Mouse (Mus musculus): ENCODE measurements at regions not wholly inside any gene's neighbourhood (a gene's known extent, or its start where the extent isn't known, plus 50 kb on each side); places are given as distances from the start of the nearest gene placed in this dataset.

DNA sequence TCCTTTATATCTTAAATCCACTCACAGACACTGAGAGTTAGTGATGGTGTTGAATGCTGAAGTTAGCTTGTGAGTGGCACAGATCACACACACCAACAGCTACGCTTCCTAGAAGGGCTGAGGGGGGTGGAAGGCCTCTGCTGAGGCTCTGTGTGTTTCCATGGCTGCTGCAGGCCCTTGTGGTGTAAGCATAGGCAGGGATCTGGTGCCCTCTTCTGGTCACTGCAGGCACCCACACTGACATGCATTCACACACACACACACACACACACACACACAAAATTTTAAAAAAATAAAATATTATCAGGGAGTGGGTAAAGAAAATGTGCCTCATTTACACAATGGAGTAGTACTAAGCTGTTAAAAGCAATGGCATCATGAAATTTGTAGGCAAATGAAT lies 105.5 kb upstream of the 1700021F07Rik start:
- peak in 1 of 2 experiments; percentile 55 for DNase-seq (ENCODE audit: low spot score in 2 of 2)

DNA sequence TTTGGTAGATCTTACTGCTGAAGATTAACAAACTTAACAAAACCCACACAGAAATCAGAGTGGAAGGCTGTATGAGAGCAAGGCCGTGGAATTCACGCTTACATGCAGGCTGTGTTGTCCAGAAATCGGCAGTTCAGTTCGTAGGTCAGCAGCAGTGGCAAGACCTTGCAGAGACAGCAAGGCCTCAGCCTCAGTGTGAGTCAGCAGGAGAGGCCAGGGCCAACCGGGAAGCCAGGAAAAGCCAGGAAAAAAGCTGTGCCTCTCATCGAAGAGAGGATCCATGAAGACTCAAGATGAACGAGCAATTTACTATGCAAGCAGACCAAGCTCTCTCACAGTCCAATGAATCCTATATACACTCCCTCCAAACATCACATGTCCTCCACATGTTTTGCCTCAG lies 103.4 kb upstream of the 1700021F07Rik start:
- DNase-seq (ENCODE audit: low spot score in 2 of 2): no peak

DNA sequence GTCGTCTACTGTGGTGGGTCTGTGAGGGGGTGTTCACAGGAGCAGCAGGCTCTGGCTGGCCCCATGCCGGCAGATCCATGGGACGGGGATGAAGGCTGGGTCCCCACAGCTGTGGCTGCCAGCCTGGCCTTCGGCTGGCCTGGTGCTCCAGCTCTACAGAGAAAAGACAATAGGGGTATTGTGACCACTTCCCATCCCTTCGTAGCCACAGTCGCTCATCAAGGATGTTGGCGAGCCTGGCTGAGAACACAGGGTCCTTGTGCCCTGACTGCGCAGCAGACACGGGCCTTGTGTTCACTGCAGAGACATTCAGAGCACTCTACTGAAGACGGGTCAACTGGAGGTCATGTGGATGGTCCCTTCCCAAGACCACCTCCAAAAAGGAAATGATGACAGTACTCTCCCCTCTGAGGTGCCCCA lies 102.4 kb upstream of the 1700021F07Rik start:
- peak; percentile 74 to 79 for DNase-seq (ENCODE audit: low spot score in 2 of 2)

DNA sequence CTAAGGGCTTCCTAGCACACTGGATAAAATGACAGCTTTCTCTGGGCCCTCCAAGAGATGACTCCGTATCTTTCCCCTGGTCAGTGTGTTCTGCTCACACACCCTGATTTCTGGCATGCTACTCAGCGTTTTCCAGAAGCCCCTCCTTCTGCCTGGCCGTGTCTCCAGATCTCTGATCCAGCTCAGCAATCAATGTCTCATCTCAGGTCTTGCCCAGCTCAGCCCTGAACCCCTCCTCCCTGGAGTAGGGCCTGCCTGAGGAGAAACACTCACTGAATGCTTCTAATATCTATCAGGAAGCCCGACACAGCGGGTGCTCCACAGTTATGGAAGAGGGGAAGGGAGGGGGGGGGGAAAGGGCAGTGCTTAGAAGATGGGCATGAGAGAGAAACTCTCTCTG lies 101.9 kb upstream of the 1700021F07Rik start:
- no peak for DNase-seq (ENCODE audit: low spot score in 2 of 2)

DNA sequence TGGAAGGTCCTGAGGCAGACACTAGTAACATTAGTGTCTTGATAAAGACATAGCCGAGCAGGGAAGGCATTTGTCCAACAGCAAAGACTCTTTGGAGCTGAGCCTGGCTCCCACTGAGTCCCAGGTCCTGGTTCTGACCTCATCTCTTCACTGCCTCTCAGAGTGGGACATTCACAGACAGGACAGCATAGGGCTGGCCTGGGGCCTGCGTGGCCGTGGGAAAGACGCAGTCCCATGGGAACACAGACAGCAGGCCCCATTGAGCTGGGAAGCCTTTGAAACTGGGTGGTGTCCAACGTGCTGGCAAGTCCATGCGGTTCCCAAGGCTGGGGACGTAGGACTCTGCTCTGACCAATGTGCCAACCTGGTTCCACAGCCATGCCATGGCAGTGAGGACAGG lies 97.5 kb upstream of the 1700021F07Rik start:
- peak; percentile 58 to 59 for DNase-seq (ENCODE audit: low spot score in 2 of 2)

DNA sequence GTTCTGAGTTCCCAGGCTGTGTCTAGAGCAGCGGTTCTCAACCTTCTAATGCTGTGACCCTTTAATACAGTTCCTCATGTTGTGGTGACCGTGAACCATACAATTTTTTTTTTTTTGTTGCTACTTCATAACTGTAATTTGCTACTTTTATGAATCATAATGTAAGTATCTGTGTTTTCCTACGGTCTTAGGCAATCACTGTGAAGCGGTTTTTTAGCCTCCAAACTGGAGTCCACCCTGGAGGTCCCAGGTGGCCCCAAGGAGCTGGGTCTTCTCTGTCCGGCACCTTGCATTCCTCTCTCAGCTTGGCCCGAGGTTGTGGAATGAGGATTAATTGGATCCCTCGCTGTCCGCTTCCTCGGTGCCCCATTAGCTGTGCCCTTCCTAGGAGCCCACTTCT lies 96.6 kb upstream of the 1700021F07Rik start:
- DNase-seq (ENCODE audit: low spot score in 2 of 2): no peak

DNA sequence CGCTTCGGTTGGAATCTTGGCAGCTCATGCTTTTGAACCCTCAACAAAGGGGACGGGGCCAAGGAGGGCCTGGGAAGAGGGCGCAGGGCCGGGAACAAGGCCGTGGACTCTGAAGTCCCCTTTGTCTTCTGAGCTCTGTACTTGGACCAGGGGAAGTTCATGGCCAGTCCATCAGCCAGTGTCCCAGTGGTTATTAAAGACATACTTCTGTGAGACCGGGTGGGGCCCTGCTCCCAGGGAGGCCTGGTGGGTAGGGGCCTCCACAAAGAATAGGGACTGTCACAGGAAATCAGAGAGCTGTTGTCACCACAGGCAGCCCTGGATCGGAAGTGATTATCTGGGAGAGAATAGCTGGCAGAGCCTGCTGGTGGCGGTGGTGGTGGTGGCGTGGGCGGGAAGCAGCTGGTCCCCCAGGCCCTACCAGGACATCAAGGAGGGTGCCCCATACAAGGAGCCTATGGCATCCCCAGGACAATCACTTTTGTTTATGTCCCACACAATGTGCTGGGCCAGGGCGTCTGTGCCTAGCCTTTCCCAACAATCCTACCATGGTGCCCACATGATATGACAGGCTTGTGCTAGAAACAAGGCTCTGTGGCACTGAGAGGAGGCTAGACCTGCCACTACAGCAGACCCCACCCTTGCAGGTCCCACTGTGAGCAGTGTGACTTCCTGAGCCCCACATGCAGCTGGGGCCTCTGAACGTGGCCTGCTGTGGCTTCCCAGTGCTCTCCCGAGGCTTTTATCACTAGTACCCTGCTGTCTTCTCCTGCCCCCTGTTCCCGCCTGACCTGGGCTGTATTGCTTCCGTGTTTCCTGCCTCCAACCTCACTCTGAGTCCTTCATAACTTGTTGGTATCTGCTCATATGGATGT lies 96.0 kb upstream of the 1700021F07Rik start:
- DNase-seq (ENCODE audit: low spot score in 2 of 2): peak; percentile 50 to 65

DNA sequence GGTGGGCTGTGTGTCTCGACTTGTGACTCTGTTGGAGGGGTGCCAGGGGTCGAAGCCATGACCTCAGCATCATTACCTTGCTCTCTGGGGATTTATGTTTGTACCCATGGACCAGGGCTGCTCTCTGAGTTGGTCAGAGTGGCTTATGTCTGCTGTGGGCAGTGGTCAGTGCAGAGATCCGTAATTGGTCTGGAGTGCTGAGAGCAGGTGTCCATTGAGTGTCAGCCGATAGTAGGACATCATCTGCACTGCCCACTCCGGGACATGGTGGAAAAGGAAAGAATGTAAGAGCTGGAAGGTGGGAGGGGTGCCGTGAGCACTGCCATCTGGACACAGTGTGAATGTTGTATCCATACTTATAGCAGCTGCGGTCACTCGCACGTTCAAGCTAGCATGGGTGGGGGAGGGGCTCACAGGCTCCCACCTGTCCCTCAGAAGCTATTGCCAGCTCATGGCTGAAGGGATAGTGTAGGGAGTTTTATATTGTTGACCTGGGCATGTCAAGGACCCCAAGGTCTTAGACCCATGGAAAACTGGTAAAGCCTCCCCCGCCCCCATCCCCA lies 94.4 kb upstream of the 1700021F07Rik start:
- peak; percentile 35 to 48 for DNase-seq (ENCODE audit: low spot score in 2 of 2)

DNA sequence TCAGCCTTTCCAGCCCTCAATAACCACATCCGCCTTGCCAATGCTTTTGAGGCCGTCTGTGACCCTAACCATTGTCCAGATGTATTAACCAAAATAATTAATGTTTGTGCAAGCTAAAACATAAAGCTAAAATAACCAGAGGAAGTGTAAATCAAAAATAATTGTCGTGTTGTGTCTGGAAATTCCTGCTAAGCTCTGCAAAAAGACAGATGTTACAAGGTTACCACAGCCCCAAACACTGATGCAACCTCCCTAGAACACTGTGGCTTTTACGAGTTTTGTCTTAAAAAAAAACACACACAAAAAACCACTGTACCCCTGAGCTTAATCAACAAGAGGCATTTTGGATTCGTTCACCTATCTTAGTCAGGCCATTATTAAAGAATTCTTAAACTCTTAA lies 90.5 kb upstream of the 1700021F07Rik start:
- DNase-seq (ENCODE audit: low spot score in 2 of 2): no peak

DNA sequence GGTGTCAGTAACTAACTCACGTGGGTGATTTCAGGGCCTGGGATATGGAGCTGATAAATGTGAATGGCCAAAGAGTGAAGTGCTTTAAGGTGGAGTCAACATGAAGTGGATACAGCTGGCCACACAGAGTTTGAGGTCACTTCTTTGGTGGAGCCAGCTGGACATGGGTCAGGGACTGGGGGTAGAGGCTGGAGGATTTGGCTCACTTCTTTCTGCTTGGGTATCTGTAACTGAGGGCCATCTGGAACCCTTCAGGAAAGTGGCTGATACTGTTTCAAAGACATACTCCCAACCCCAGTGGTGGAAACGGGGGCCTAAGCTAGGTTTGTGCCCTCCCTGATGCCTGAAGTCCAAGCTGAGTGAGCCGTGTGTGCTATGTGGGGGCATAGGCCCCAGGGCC lies 90.1 kb upstream of the 1700021F07Rik start:
- no peak for DNase-seq (ENCODE audit: low spot score in 2 of 2)

DNA sequence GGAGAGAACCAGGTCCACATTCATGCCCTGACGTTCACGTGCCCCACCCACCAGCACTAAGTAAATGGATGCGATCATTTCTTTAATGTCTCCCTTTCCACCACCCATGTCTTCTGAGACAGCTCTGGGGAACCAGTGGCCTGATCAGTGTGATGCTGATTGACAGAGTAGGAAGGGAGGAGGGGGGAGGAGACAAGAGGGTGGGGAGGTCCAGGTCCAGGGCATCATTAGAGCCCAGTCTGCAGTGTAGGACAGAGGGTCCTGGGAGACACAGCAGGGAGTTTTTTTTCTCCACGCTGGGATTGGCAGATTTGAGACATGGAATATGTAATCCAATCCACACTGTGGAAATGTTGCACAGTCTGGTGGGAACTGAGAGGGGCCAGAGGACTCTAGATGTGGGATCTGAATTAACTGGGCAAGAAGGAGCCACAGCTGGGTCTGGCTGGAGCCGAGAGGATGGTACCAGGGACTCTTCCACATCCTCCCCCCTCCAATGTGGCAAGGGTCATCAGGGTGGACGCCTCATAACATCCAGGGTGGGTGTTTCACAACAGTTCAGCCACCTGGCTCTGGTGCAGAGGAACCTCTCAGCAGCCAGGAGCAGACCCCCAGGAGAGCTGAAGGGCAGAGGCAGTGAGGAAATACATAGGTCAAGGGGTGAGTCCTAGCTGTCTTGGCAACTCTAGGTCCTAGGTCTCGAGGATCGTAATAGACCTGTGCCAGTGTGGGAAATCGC lies 89.3 kb upstream of the 1700021F07Rik start:
- no peak for DNase-seq (ENCODE audit: low spot score in 2 of 2)

DNA sequence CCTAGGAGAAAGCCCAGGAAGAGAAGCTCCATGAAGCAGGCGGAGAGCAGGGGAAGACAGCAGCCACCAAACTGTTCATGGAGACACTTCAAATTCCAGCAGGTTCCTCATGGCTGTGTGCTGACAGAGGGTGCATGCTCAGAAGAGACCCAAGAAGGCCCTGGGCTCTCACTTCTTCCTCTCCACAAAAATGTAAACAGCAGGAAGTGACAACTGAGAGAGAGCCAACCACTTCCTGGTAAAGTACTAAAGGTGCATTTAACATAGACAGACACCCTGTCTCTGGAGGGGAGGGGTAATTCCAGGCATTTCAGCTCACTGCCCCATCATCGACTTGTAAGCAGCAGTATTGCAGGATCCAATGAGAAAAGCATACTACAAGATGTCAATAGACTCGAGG lies 85.8 kb upstream of the 1700021F07Rik start:
- DNase-seq (ENCODE audit: low spot score in 2 of 2): no peak

DNA sequence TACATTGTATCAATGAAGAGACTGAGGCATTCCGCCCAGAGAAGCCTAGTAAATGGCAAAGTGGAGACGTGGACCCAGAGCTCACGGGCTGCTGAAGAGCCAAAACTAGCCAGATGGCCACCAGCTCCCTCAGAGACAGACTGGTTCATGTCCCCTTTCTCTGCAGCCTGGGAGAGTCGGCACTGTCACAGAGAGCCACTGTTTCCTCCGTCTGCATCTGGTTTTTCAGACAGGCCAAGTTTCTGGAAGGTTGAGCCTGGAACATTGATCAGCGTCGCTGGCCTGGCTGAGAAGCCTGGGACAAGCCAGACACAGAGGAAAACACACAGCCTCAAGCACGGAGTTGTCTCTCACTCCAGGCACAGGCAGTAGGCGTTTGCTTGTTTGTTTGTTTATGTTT lies 83.4 kb upstream of the 1700021F07Rik start:
- DNase-seq (ENCODE audit: low spot score in 2 of 2): peak; percentile 59

DNA sequence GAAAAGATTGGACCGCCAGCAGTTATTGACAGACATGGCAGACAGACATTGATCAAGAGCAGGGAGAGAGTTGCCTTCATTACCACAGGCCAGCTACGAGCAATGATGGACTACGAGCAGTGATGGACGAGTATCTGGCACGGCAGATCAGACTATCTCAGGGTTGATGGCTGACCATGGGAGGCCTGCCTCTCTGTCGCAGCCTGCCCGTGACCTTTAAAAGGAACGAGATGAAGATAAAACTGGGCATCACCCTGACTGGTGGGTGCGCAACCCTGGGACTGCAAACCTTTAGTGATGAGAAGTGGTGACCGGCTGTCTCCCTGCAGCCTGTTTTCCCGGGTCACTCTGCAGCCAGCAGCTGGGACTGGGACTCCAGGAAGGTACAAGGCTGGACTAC lies 80.3 kb upstream of the 1700021F07Rik start:
- no peak for DNase-seq (ENCODE audit: low spot score in 2 of 2)

DNA sequence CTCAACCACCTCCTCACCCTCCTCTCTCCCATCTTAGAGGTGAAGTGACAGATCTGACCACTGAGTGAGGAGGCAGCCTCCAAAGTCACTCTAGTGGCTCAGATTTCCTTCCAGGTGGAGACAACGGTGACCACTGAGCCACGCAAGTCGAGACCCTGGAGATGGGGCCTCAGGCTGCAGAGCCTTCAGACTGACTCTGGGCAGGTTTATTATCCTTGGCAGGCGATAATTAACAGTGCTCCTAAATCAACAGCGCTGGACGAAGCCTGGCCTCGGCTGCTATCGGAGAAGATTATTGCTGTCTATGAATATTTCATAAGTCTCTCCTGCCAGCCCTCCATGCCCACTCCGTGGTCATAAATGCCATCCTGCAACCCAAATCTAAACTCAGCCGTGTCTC lies 79.1 kb upstream of the 1700021F07Rik start:
- no peak for DNase-seq (ENCODE audit: low spot score in 2 of 2)

DNA sequence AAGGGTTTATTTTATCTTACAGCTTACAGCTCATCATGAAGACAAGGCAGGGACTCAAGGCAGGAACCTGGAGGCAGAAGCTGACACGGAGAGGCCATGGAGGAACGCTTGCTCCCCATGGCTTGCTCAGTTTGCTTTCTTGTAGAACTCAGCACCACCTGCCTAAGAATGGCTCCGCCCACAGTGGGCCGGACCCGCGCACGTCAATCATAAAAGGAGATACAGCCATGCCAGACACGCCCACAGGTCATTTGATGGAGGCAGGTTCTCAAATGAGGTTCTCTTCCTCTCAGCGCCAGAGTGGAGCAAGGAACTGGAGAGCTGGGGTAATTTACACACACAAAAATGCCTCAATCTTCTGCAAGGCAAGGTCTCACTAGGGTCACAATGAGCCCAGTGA lies 78.0 kb upstream of the 1700021F07Rik start:
- no peak for DNase-seq (ENCODE audit: low spot score in 2 of 2)

DNA sequence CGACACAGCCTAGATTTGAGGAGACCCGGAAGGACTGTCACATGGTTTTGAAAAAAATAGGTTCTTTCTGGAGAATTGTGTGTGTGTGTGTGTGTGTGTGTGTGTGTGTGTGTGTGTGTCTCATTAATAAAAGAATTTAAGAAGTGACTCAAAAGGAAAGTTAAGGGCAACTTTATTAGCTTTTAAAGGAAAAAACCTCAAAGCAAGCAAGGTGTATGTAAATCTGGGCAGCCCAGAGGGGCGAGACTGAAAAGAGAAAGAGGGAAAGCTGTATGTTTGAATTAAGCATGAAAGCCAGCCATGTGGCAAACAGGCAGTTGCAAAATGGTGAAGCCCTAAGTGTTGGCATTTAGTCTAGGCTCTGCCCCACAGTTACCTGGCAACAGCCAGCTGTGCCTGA lies 77.3 kb upstream of the 1700021F07Rik start:
- no peak for DNase-seq (ENCODE audit: low spot score in 2 of 2)

DNA sequence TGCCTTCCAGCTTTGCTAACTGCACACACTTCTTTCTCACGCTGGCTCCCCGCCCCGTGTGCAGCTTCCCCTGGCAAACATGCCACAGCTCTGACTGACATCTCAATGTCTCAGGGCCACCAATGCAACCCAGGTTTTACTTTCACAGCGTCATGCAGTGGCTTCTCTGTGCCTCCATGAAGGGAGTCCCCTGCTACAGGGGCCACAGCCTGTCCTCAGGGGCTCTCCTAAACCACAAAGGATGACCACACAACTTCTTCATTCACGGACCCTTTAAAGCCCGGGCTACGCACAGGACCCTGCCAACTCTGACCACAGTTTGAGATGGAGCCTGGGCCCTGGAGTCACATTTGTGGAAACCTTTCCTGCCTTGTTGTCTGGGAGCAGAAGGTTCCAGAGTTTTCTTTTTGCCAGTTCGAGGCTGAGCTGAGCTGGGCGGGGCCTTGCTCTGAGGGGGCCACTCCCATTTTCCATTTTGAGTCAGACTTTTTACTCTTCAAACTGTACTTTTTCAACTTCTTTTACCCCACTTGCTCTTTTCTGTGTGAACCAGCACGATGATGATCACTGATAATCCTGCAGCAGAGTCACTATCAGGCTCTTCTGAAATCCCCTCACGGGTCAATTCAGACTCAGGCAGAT lies 73.7 kb upstream of the 1700021F07Rik start:
- no peak for DNase-seq (ENCODE audit: low spot score in 2 of 2)

DNA sequence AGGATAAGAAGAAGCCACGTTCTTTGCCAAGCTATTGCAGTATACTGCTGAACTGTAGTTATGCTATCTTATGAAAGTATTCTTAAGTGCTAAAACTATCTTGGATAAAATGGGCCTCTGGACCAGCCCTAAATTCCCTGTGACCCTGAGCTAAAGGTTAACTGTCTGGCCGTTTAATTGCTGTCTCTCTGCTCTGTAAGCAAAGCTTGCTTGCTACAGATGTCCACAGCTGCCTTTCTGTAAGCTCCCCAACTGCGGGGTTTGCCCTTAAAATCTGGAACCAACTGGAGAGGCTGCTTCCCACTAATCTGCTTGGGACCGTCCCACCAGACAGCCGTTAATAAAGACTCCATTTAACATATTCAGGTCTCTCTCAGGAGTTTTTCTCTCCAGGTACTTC lies 73.2 kb upstream of the 1700021F07Rik start:
- no peak for DNase-seq (ENCODE audit: low spot score in 2 of 2)

DNA sequence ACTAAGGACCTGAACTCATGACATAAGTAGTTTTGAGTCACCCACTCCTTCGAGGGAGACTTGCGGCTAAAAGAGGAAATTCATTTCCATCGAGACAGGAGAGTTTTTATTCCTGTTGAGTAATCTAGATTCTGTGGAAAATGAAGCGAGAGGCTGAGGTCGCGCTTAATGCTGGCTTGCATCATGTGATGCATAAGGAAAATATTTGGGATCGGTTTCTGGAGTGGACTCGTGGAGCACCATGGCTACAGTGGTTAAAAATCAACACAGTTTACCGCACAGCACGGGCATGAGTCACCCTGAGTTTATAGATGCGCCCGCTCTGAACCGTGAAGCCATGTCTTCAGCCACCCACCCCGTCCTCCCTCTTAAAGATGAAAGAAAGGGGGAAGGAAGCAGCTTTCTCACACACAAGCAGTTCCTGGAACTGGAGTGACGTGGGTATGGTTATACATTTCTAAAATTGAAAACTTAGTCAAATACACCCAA lies 70.3 kb upstream of the 1700021F07Rik start:
- no peak for DNase-seq (ENCODE audit: low spot score in 2 of 2)

DNA sequence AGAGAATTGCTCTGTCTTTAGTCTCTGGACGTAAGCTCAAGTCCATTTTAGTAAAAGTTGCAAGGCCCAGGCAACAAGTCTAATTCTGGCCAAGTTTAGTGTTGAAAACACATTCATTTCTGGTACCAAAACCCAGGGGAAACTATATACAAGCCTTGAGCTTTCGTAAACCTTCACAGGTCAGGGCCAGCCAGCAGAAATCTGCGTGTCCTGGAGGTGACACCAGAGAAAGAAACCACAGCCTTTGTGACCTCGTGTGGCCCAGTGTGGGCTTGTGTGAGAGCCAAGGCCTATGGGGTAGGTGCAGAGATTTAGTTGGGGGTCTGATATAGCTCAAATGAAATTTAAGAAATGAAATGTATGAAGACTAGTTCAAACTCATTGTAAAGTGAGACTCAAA lies 69.6 kb upstream of the 1700021F07Rik start:
- no peak for DNase-seq (ENCODE audit: low spot score in 2 of 2)
